Mouse (Mus musculus) hindbrain, embryonic 11.5 days (tissue): ENCODE results near the gene Ddx49. TPM values are rescaled to one million over a fixed set of nuclear protein-coding genes. Genes with fewer than 3 reads are reported as not detected.

Source experiments
- ATAC-seq: fragments of 200-750 bp; cut with Nextera tagmentation; 2 replicates; pipeline ENCODE4 v1.8.0; 2017; ENCODE audit warnings: mild to moderate bottlenecking, moderate TSS enrichment, moderate library complexity; ENCODE audit not compliant: low FRiP score
- DNase-seq: peaks from one replicate; pipeline ENCODE4 v3.0.0-alpha.2; 2015; ENCODE audit warnings: low spot score
- H3K27ac ChIP-seq: fragments of 300-500 bp; sonication (generic); 2 replicates; pipeline ENCODE4 v1.5.1; 2014; ENCODE audit warnings: mild to moderate bottlenecking, low read depth, low read length
- H3K27me3 ChIP-seq: fragments of 300-500 bp; sonication (generic); 2 replicates; pipeline ENCODE4 v1.6.1; 2014; ENCODE audit warnings: mild to moderate bottlenecking, low read length, moderate library complexity, mixed read lengths; ENCODE audit not compliant: control insufficient read depth, insufficient read depth
- H3K36me3 ChIP-seq: fragments of 300-500 bp; sonication (generic); 2 replicates; pipeline ENCODE4 v1.6.1; 2014; ENCODE audit warnings: mild to moderate bottlenecking, low read length, moderate library complexity, mixed read lengths; ENCODE audit not compliant: control insufficient read depth, insufficient read depth
- H3K4me1 ChIP-seq: fragments of 300-500 bp; sonication (generic); replicated peaks from 2 replicates; pipeline ENCODE4 v1.6.1; 2014; ENCODE audit warnings: low read length, mixed read lengths; ENCODE audit not compliant: control insufficient read depth, insufficient read depth
- H3K4me2 ChIP-seq: fragments of 300-500 bp; sonication (generic); replicated peaks from 2 replicates; pipeline ENCODE4 v1.6.1; 2014; ENCODE audit warnings: mild to moderate bottlenecking, low read depth, low read length
- H3K4me3 ChIP-seq: fragments of 300-500 bp; sonication (generic); 2 replicates; pipeline ENCODE4 v1.5.1; 2014; ENCODE audit warnings: low read depth, low read length
- H3K9ac ChIP-seq: fragments of 300-500 bp; sonication (generic); 2 replicates; pipeline ENCODE4 v1.6.1; 2014; ENCODE audit warnings: low read depth, low read length
- H3K9me3 ChIP-seq: fragments of 300-500 bp; sonication (generic); 2 replicates; pipeline ENCODE4 v1.6.1; 2016; ENCODE audit warnings: low read length; ENCODE audit not compliant: control insufficient read depth
- WGBS: fragments of 180-500 bp; shearing (Covaris S2); extraction: QIAGEN DNeasy Blood & Tissue Kit; methylation state at CpG from one replicate; pipeline ENCODE4 v1.1.7; 2014; 5-methylcytosine and 5-hydroxymethylcytosine counted together
- polyA plus RNA-seq: library from polyadenylated mRNA; unstranded; fragments of >200 nt; fragmentation: Nextera tagmentation; extraction: Ambion mirVana; gene quantifications from 2 replicates; pipeline ENCODE4 v1.2.1, GENCODE M21; 2014

The Ddx49 gene
- polyA plus RNA-seq, 1 experiment from 2014 or later: 50.1 TPM

DNA sequence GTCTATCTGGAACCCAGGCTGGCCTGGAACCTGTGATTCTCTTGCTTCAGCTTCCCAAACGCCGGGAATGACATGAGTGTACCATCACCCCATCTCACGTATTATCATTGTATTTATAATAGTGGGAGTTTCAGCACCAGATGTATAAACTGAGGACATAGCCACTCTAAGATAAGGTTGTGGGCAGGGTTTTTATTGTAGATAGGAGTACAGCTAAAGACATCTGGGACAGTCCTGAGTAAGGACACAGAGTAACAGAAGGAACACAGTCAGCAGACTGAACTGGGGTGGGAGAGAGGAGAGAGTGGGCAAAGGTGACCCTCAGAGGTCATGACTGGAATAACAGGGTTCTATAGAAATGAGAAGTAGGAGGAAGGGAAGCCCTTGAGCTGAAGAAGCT is 34.6 kb downstream of the Ddx49 start:
- DNase-seq (no peak), ATAC-seq (no peak)
- H3K27me3 ChIP-seq: no peaks in the 10 kb centered on the region
- 89% methylated on average over 3 of the region's 3 CpGs for WGBS
- no peaks in the 10 kb centered on the region for H3K9me3 ChIP-seq
- no peak overlapping the region for H3K4me3 ChIP-seq
- H3K36me3 ChIP-seq: peaks cover 12% of the 10 kb centered on the region
- no peak overlapping the region for H3K9ac ChIP-seq
- no peaks in the 10 kb centered on the region for H3K4me1 ChIP-seq
- H3K4me2 ChIP-seq: no peak overlapping the region
- no peak overlapping the region for H3K27ac ChIP-seq

GRCm38 (mm10) chr8:70259043-70259442 is 43.2 kb downstream of the Ddx49 start:
- ATAC-seq: no peak
- Histone ChIP-seq H3K4me3 (no peak overlapping the region), H3K36me3 (peaks cover 48% of the 10 kb centered on the region), H3K9me3 (no peaks in the 10 kb centered on the region), H3K4me2 (no peak overlapping the region), H3K27ac (no peak overlapping the region), H3K27me3 (no peaks in the 10 kb centered on the region), H3K9ac (no peak overlapping the region), H3K4me1 (no peaks in the 10 kb centered on the region)
- no peak for DNase-seq
- 81% methylated on average over 2 of the region's 2 CpGs for WGBS

- DNase-seq: no peak
- peaks cover 47% of the 10 kb centered on the region for H3K36me3 ChIP-seq
- H3K9me3 ChIP-seq: no peaks in the 10 kb centered on the region
- WGBS: 98% methylated on average over 5 of the region's 5 CpGs
- H3K4me1 ChIP-seq: no peaks in the 10 kb centered on the region
- no peaks in the 10 kb centered on the region for H3K27me3 ChIP-seq
- H3K9ac ChIP-seq: no peak overlapping the region
- H3K4me3 ChIP-seq: no peak overlapping the region
- no peak for ATAC-seq
- no peak overlapping the region for H3K27ac ChIP-seq
- H3K4me2 ChIP-seq: no peak overlapping the region
Observed at GRCm38 (mm10) chr8:70258600-70258999, 43.7 kb downstream of the Ddx49 start.

DNA sequence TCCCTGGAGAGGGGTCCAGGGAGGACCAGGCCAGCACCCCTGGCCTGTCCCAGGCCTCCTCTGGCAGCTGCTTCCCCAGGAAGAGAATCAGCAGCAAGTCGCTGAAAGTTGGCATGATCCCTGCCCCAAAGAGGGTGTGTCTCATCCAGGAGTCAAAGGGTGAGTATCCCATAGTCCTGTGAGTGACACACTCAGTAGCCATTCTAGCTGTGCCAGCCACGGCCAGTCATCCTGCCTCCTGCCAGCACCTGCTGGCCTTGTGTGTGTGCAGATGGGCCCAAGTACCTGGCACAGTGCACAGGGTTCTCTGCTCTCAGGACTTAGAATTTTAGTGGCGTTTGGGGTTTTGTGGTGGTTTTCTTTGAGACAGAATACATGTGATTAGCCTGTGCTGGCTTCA is 44.8 kb downstream of the Ddx49 start:
- Histone ChIP-seq H3K27me3 (no peaks in the 10 kb centered on the region), H3K27ac (no peak overlapping the region), H3K4me3 (no peak overlapping the region), H3K36me3 (peaks cover 39% of the 10 kb centered on the region), H3K4me1 (no peaks in the 10 kb centered on the region), H3K9me3 (no peaks in the 10 kb centered on the region), H3K9ac (no peak overlapping the region), H3K4me2 (no peak overlapping the region)
- 73% methylated on average over 3 of the region's 3 CpGs for WGBS
- DNase-seq: no peak
- no peak for ATAC-seq

DNA sequence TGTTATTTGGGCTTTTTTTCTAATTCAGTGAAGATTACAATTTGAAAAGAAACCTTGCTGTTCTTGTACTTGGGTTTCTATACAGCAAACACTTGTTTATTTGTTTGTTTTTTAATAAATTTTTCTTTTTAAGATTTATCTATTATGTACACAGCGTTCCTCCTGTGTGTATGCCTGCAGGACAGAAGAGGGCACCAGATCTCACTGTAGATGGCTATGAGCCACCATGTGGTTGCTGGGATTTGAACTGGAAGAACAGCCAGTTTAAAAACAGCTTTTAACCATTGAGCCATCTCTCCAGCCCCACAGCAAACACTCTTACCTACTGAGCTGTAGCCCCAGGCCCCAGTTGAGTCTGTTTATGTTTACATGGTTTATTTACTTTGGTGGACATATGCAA is 47.7 kb downstream of the Ddx49 start:
- no peak for DNase-seq
- WGBS: 88% methylated on average over 1 of the region's 1 CpGs
- no peak overlapping the region for H3K4me3 ChIP-seq
- H3K9ac ChIP-seq: no peak overlapping the region
- H3K9me3 ChIP-seq: no peaks in the 10 kb centered on the region
- no peaks in the 10 kb centered on the region for H3K4me1 ChIP-seq
- no peaks in the 10 kb centered on the region for H3K27me3 ChIP-seq
- peaks cover 29% of the 10 kb centered on the region for H3K36me3 ChIP-seq
- no peak overlapping the region for H3K4me2 ChIP-seq
- no peak for ATAC-seq
- H3K27ac ChIP-seq: no peak overlapping the region

DNA sequence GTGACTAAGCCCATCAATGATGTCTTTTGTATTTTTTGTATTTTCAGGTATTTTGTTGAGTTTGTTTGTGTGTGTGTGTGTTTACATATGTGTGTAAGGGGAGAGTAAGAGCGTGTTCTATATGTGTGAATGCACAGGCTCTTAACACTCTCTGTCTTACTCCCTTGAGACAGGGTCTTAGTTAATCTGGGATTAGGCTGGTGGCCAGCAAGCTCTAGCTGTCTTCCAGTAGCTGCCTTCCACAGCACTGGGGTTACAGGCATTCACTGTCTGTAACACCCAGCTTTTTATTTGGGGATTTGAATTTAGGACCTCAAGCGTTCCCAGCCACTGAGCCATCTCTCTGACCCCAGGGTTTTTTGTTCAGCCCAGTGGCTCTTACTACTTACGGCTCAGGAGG is 54.4 kb downstream of the Ddx49 start:
- H3K4me1 ChIP-seq: no peaks in the 10 kb centered on the region
- peaks cover 17% of the 10 kb centered on the region for H3K36me3 ChIP-seq
- H3K4me3 ChIP-seq: no peak overlapping the region
- no peaks in the 10 kb centered on the region for H3K9me3 ChIP-seq
- 100% methylated on average over 3 of the region's 3 CpGs for WGBS
- no peak for ATAC-seq
- H3K27ac ChIP-seq: no peak overlapping the region
- no peak overlapping the region for H3K9ac ChIP-seq
- DNase-seq: no peak
- H3K27me3 ChIP-seq: no peaks in the 10 kb centered on the region
- H3K4me2 ChIP-seq: no peak overlapping the region

- DNase-seq (no peak), ATAC-seq (no peak)
- no peaks in the 10 kb centered on the region for H3K4me1 ChIP-seq
- H3K4me2 ChIP-seq: no peak overlapping the region
- H3K4me3 ChIP-seq: no peak overlapping the region
- whole genome bisulfite sequencing: 95% methylated on average over 6 of the region's 6 CpGs
- peak overlapping the region; percentile 28; the same call in 1 of the 2 replicates for H3K9ac ChIP-seq
- no peaks in the 10 kb centered on the region for H3K9me3 ChIP-seq
- no peak overlapping the region for H3K27ac ChIP-seq
- peaks cover 21% of the 10 kb centered on the region for H3K36me3 ChIP-seq
- no peaks in the 10 kb centered on the region for H3K27me3 ChIP-seq
Observed at GRCm38 (mm10) chr8:70246622-70247021, 55.7 kb downstream of the Ddx49 start.

Other genes starting within 250 kb of the Ddx49 start
- gene Tm6sf2, start 229.6 kb downstream of the Ddx49 start, polyA plus RNA-seq: 0.86 and 1.4 TPM in 2 replicates
- 0.22 TPM in 1 of 2 replicates, not detected in the other for gene Hapln4, start 219.0 kb downstream of the Ddx49 start, polyA plus RNA-seq
- 71.3 and 74.5 TPM in 2 replicates for gene Ncan, start 181.6 kb downstream of the Ddx49 start, polyA plus RNA-seq
- gene Nr2c2ap, start 171.2 kb downstream of the Ddx49 start, polyA plus RNA-seq: 16.7 and 19.2 TPM in 2 replicates
- gene Rfxank, start 163.3 kb downstream of the Ddx49 start, polyA plus RNA-seq: 10.9 and 14.6 TPM in 2 replicates
- 48.4 and 49.0 TPM in 2 replicates for gene Borcs8, start 163.0 kb downstream of the Ddx49 start, polyA plus RNA-seq
- 0.28 and 0.32 TPM in 2 replicates for gene Mef2b, start 162.8 kb downstream of the Ddx49 start, polyA plus RNA-seq
- 22.3 and 24.3 TPM in 2 replicates for gene Tmem161a, start 130.1 kb downstream of the Ddx49 start, polyA plus RNA-seq
- gene Slc25a42, start 90.2 kb downstream of the Ddx49 start, polyA plus RNA-seq: 1.5 and 2.0 TPM in 2 replicates
- 46.5 and 46.8 TPM in 2 replicates for gene Sugp2, start 68.3 kb downstream of the Ddx49 start, polyA plus RNA-seq
- gene Armc6, start 68.0 kb downstream of the Ddx49 start, polyA plus RNA-seq: 34.0 and 37.5 TPM in 2 replicates
- 50.4 and 51.6 TPM in 2 replicates for gene Homer3, start 19.7 kb downstream of the Ddx49 start, polyA plus RNA-seq
- 268 and 278 TPM in 2 replicates for gene Cope, start within 50 bp of the Ddx49 start, polyA plus RNA-seq
- gene Cers1, start 13.3 kb upstream of the Ddx49 start, polyA plus RNA-seq: 5.7 and 6.2 TPM in 2 replicates
- 1.3 TPM in 2 replicates for gene Gdf1, start 27.3 kb upstream of the Ddx49 start, polyA plus RNA-seq
- 21.4 TPM in 2 replicates for gene Upf1, start 50.8 kb upstream of the Ddx49 start, polyA plus RNA-seq
- 0.08 and 0.11 TPM in 2 replicates for gene Comp, start 71.1 kb upstream of the Ddx49 start, polyA plus RNA-seq
- gene Crtc1, start 137.1 kb upstream of the Ddx49 start, polyA plus RNA-seq: 13.6 and 14.2 TPM in 2 replicates
- gene Klhl26, start 174.5 kb upstream of the Ddx49 start, polyA plus RNA-seq: 11.1 and 12.8 TPM in 2 replicates
- gene Tmem59l, start 184.9 kb upstream of the Ddx49 start, polyA plus RNA-seq: 15.6 and 19.6 TPM in 2 replicates
- gene Crlf1, start 190.7 kb upstream of the Ddx49 start, polyA plus RNA-seq: 2.4 and 6.6 TPM in 2 replicates
- gene Rex1bd, start 204.3 kb upstream of the Ddx49 start, polyA plus RNA-seq: 129 and 136 TPM in 2 replicates
- gene Uba52, start 208.3 kb upstream of the Ddx49 start, polyA plus RNA-seq: 814 and 839 TPM in 2 replicates
- 226 and 243 TPM in 2 replicates for gene Fkbp8, start 225.2 kb upstream of the Ddx49 start, polyA plus RNA-seq
- gene Kxd1, start 225.5 kb upstream of the Ddx49 start, polyA plus RNA-seq: 48.3 and 52.6 TPM in 2 replicates
- gene Ell, start 237.0 kb upstream of the Ddx49 start, polyA plus RNA-seq: 15.4 and 16.5 TPM in 2 replicates